Mouse (Mus musculus) B cell, adult 2 months (primary cell): Measurements from ENCODE around the gene Fbn1.
"Not testable (repeated sequence)": the region's sequence is repeated elsewhere in the genome, so short reads cannot be mapped to it uniquely, and the experiment has no call there.

Experiments
- DNase-seq, 2 experiments: peaks; one replicate each; pipeline ENCODE4 v3.0.0; 2022

Gene Fbn1

DNA sequence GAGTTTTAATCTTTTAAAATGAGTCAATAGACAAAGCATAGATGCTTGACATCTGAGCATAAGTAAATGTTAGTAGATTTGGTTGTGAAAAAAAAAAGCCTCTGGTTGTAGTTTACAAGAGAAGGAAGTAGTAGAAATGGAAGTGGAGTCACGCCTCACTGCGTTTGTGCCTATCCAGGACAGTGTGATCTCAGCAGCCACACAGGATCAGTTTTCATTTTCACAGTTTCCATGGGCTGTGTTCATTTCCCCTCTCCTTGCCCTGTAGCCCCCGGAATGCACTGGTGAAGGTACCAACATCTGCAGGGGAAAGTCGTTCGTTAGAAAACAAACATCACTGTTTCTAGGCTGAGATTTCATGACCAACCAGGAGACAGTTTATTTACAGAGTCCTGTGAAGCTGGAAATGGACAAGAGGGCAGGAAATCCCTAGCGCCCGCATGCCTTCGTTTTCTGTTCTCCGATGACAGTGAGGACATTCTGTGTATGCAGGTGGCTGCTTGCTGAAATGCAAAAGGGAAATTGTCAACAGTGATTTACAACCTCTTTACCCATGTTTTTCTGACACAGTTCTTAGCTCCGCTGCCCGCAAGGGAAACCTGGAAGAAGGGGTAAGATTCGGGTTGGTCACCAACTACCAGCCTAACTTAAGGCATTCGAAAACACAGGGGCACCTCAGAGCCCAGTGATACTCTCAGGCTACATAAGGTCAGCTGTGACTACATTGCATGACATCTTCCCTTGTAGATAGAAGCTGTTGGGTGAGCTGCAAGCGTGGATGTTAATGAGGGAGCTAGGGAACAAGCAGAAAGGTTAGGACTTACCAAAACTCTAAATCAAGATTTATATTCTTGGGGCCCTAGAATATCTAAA, 225.2 kb downstream of the Fbn1 start:
- peak; percentile 25 to 30 for DNase-seq

DNA sequence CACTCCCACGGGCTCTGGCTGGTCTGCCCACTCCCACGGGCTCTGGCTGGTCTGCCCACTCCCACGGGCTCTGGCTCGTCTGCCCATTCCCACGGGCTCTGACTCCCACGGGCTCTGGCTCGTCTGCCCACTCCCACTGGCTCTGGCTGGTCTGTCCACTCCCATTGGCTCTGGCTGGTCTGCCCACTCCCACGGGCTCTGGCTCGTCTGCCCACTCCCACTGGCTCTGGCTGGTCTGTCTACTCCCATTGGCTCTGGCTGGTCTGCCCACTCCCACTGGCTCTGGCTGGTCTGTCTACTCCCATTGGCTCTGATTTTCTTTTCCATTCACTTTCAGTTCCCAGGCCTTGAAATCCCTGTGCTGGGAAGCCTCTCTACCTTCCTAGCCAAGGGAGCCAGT, 227.8 kb downstream of the Fbn1 start:
- DNase-seq = not testable (repeated sequence)

DNA sequence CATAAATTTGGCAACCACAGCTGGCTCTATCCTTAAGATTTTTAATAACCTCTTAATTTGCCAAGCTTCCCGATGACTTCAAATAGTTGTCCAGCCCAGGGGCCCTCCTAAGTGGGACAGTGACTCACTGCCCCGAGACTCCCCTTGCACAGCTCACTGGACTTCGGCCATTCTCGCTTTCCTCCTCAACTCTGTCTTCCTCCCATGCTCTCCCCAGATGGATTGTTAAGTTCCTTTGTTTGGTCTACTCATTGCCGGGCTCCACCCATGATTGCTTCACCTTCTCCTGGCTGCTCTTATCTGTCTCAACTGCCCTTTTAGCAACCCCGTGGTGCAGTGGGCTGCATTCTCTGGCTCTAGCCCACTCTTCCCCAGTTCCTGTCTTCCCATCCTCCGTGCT, 229.3 kb downstream of the Fbn1 start:
- DNase-seq = no peak

DNA sequence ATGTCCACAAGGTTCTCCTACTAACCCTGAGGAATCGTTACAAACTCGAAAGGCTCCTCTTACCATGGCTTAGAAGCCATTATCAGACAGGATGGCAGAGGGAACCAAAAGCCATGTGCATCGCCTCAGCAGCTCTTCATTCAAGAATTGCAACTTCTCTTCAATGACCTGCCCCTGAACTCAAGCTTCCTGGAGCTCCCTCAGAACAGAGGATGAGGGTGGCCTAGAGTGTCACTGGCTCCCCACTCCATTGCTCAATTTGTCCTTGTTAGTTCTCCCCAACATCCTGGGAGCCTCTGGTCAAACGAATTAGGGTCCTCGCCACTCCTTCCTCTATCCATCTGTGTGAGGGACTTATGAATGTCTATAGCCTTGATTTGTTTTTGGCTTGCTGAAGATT, 231.1 kb downstream of the Fbn1 start:
- DNase-seq = no peak

DNA sequence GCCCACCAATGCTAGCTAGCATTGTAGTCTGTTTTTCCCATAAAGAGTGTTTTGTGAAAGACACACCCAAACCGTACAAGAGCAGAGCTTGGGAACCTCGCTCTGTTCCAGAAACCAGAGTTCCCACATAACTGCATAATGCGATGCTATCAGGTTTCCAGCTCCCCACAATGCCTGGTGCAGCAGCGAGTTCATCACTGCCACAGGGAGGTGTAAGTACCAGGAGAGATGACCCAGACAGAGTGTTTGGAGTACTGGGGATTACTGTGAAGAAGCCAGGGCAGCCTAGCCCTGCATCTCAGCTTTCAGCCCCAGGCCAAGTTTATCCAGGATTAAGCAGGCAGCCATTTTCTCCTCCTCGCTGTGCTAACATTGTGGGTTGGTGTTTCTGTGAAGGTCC, 232.2 kb downstream of the Fbn1 start:
- DNase-seq = no peak

DNA sequence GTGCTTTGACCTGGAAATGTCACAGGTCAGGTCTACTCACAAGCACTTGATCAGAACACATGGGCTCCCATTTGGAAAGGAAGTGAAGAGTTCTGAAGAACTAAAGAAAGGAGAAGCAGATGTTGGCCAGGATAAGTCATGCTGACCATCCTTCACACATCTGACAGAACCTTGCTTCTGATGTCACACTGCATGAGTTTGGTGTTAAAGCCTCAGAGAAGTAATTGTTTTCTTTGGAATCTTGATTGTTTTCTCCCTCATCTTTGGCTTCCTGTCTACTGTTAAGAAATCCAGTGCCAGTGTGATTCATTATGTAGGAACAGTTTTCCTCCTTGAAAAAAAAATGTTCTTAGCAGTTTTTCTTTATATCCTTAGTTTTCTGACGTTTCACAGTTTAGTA, 238.9 kb downstream of the Fbn1 start:
- DNase-seq = no peak

DNA sequence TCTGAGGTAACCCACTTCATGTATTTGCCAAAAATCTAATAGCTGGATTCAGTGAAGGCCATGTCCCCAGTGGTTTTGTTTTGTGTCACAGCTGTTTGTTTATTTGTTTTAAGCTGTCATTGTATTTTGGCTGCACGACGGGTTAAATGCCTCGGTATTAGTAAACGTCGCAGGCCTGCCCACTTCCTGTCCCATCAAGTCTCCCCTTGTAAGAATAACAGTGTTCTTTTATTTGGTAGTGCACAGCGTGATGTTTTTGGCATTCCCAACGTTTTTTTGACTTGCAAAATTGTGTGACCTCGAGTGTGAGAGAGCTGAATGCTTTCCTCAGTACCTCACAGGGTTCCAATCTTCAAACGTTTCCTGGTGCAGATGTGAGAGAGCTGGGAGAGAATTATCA, 244.0 kb downstream of the Fbn1 start:
- DNase-seq = no peak

DNA sequence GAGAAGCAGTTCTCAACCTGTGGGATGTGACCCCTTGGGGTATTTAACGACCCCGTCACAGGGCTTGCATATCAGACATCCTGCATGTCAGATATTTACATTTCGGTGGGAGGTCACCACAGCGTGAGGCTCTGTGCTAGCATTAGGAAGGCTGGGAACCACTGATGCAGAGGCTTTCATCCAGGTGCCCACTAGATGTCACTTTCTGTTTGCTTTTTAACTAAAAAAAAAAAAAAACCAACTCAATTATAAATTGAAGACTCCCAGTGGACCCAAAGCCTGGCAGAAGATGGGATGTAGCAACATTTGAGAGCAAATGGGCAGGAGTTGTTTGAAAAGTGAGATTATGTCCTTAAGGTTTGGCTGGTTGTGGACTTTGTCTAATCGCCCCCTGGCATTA, 244.7 kb downstream of the Fbn1 start:
- no peak for DNase-seq

DNA sequence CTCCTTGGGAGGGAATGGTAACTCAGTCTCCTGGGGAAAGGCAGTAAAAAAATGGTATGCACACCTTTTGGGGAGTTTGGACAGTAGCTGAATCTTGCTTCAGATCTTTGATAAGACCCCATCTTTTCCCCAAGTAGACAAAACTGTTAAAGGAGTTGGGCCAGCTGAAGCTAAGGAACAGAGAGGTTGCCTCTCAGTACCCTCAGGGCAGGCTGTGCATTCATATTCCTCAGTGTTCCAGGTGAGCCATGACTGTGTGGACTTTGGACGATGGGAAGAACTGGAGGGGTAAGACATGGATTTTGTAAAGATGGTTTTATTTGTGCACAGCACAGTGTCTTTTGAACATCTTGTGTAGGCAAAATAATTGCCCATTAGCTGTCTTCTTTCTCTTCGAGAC, 247.5 kb downstream of the Fbn1 start:
- DNase-seq = no peak

DNA sequence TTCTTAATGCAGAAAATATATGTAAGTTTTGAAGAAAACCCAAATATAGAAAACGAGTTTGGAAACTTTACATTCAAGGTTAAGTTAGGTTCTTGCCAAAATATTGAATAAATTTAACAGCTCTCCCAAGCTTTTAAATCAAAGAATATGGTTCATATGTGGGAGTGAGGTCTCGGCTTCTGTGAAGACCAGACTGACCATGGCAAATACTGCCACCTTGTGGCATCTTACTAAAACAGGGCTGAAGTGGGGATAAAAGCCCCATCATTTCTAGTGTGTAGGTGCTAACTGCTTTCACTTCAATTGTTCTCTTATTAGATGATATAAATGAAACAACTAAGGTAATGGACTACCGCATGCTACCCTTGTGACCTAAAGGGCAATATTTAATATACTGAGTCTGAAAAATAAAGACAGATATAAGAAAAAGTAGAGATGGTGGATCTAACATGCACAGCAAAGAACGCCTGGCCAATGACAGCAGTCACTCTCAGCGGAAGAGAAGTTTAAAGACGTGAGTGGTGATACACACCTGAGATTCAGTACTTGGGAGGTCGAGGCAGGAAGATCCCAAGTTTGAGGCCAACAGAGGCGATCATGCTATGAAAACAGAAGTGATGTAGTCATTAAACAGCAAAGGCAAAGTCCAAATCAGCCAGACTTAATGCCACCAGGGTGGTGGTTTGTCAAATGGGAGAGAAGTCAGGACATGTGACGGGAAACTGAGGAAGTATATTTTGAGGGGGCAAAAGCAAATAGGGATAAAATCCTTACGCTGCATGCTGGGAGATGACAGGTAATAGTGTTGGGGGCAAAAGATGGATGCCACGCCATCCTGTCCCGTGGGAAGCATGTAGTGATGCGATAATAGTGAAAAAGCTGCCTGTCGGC, 248.3 kb downstream of the Fbn1 start:
- DNase-seq = peak; percentile 18 to 33

DNA sequence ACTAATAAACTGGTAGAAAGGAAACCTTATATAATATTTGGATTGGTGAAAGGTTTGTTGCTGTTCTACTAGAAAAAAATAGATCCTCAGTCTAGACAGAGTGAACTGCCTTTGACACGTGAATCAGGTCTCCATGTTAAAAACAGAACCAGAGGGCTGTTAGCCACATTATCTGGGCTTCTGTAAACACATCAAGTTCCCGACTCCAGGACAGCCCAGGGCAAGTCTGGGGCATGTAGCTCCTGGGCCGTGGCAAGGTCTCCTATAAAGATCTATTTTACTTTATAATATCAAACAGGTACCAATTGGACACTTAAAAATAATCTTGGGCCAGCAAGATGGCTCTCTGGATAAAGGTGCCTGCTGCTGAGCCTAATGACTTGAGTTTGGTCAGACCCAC, 251.9 kb downstream of the Fbn1 start:
- DNase-seq = no peak

DNA sequence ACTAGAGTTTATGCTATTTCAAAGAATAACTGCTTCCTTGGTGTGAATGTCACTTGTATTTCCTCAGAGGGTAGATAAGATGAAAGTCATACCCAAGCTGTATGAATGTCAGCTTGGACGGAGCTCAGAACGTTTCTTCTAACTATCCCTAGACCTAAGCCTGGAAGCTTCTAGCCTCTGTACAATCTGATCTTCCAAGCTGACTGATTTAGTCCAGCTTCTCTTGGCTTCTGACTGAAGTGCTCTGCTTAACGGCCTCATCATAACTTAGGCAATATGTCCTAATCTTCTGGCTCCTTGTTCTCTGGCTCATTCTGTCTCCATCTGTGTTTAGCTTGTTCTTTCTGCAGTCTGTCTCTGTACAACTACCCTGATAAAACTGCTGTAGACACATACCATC, 253.2 kb downstream of the Fbn1 start:
- no peak for DNase-seq

DNA sequence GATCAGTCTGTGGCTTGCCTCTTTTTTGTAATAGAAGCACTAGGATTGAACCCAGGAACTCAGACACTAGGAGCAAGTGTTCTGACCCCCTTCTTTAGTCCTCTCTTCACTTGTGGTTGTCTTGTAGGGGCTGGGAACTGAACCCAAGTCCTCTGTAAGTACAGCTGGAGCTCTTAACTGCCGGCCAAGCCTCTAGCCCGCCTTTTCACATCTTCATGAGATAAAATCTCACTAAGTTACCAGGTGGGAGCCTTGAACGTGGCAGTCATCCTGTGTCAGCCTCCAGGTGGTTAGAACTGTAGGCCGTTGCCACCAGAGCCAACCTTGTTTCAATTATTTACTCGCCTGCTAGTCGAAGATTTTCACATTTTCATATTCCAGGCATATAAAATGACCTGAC, 254.1 kb downstream of the Fbn1 start:
- DNase-seq = no peak

DNA sequence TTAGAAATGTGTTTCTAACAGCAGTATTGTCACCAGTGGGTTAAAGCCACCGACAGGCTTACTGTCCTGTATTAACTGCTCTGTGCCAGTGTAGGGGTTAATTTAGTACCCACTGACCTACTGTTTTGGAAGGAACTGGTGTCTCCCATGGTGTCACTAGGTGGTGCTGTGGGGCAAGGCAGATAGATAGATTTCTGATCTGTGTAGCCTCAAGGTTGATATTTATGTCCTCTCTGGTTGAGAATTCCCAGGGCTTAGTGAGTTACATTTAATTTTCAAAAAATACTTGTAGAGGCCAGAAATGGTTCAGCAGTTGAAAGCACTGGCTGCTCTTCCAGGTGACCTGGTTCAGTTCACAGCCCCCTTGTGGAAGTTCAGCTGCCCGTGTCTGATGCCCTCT, 255.5 kb downstream of the Fbn1 start:
- DNase-seq = peak; percentile 55 to 57

DNA sequence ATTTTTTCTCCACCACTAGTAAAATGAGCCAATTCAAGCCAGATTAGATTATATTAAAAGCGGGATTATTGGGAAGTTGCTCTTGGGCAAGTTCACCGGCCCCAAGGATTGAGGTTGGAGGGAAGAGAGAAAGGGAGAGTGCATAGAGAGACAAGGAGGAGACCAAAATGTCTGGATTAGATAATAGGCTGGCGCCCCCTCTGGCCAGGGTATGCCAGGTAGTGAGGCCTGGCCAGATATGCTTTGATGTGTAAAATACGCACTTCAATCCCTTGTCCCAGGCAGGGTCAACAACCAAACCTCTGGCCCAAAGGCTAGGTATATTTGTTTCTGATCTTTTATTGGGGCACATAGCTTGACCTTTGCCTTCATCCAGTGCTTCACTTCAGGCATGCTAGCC, 256.0 kb downstream of the Fbn1 start:
- peak; percentile 27 to 43 for DNase-seq
